Comparison of ENCODE assay signal across 14 mouse cellular contexts in genomic region chr4:57802411-57802810, GRCm38 (mm10).
"Had no signal": no experiment of that assay in that cellular context is flagged by ENCODE, and none has a peak within 500 bp of the region (broad histone marks: within the 10 kb centered on the region; RNA-seq: fewer than 3 reads in every experiment).

No protein-coding gene starts in this region.

- DNase-seq: kidney, postnatal 36 days; layer of hippocampus, adult 9-11 months; layer of hippocampus, postnatal 36 days; lung, embryonic 14.5 days; lung, postnatal 10 days; lung, postnatal 4 days; midbrain, embryonic 14.5 days; spleen, adult 18-20 months; thymus, postnatal 36 days had no signal

- H3K27ac ChIP-seq: kidney, postnatal 0 days; limb, embryonic 15.5 days; liver, embryonic 12.5 days; midbrain, embryonic 10.5 days; neural tube, embryonic 12.5 days had no signal

- H3K4me1 ChIP-seq: limb, embryonic 15.5 days had no signal

- H3K27me3 ChIP-seq: limb, embryonic 15.5 days; liver, embryonic 12.5 days; neural tube, embryonic 12.5 days had no signal

- H3K36me3 ChIP-seq: limb, embryonic 15.5 days; liver, embryonic 12.5 days; midbrain, embryonic 10.5 days; neural tube, embryonic 12.5 days had no signal

- H3K9me3 ChIP-seq: limb, embryonic 15.5 days; liver, embryonic 12.5 days; midbrain, embryonic 10.5 days; neural tube, embryonic 12.5 days had no signal

- H3K4me2 ChIP-seq: limb, embryonic 15.5 days; liver, embryonic 12.5 days; lung, embryonic 14.5 days; neural tube, embryonic 12.5 days had no signal

- H3K4me3 ChIP-seq: limb, embryonic 15.5 days; liver, embryonic 12.5 days; midbrain, embryonic 10.5 days; neural tube, embryonic 12.5 days had no signal

- H3K9ac ChIP-seq: limb, embryonic 15.5 days; liver, embryonic 12.5 days; lung, embryonic 14.5 days; neural tube, embryonic 12.5 days had no signal

- ATAC-seq: liver, embryonic 12.5 days had no signal
